Mouse (Mus musculus): Measurements from ENCODE around the gene Abcb9.
A peak's percentile ranks its signal among the peaks of the same experiment; 100 is the strongest.

- TF ChIP-seq POLR2A (IDR thresholded peaks at IDR 0.05; ENCODE audit: borderline replicate concordance, insufficient read depth, low read length), result peak; percentile 51; the same call in 1 of the 2 replicates
- TF ChIP-seq CTCF (IDR thresholded peaks at IDR 0.05; ENCODE audit: borderline replicate concordance, insufficient read depth, low read depth, low read length), result peak; percentile 25; the same call in 1 of the 2 replicates
These were observed 16.3 kb upstream of the Abcb9 start, which contains the start of gene Ogfod2 for GRCm38 (mm10) chr5:124111742-124112497.

All from cerebellum, adult 2 months (tissue).